In the genomic region with DNA sequence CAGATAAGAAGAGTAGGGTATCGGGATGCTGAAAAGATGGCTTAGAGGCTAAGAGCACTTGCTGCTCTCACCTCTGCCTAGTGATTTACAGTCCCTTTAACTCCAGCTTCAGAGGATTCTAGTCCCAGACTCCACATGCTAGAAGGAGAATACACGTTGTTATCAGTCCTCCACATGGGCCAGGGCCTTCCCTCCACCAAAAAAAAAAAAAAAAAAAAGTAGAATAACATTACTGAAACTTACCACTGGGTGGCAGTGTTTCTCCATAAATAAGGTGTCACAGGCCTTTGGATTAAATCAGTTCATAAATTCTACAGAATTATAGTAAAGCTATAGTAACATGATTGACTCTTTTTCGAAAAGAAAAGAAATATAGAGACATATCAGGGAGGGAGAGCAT, we compare ENCODE assay signal across 8 mouse cellular contexts. TPM values are rescaled to one million over a fixed set of nuclear protein-coding genes. Genes with fewer than 3 reads are reported as not detected.
DNase-seq lines count a peak whose midpoint lies in the region; ATAC-seq and TF ChIP-seq lines count a peak whose summit lies in the region.
"Had no signal": no experiment of that assay in that cellular context is flagged by ENCODE, and none has a peak within 500 bp of the region (broad histone marks: within the 10 kb centered on the region; RNA-seq: fewer than 3 reads in every experiment).

No protein-coding gene starts in this region.

- ATAC-seq in kidney, postnatal 0 days (replicated peaks; ENCODE audit: low FRiP score, low read depth) = no peak
- ATAC-seq in kidney, embryonic 15.5 days (replicated peaks; ENCODE audit: low FRiP score) = no peak

- no peak overlapping the region for H3K4me3 ChIP-seq in kidney, postnatal 0 days (replicated peaks; ENCODE audit: low read depth, low read length)
- H3K4me3 ChIP-seq in kidney, embryonic 15.5 days (replicated peaks) = no peak overlapping the region
- no peak overlapping the region for H3K4me3 ChIP-seq in ES-E14 (ENCODE audit: insufficient read depth in 1 of 2, low read depth in 1 of 2, low read length in 2 of 2, poor library complexity in 1 of 2, severe bottlenecking in 1 of 2)
- H3K4me3 ChIP-seq: embryonic facial prominence, embryonic 13.5 days had no signal

- H3K9ac ChIP-seq in kidney, postnatal 0 days (ENCODE audit: low read depth, low read length) = no peak overlapping the region
- H3K9ac ChIP-seq in kidney, embryonic 15.5 days = no peak overlapping the region
- no peak overlapping the region for H3K9ac ChIP-seq in ES-E14 (ENCODE audit: insufficient read depth, low read depth, low read length, poor library complexity, severe bottlenecking)
- H3K9ac ChIP-seq: embryonic facial prominence, embryonic 13.5 days had no signal

- no peaks in the 10 kb centered on the region for H3K27me3 ChIP-seq in kidney, postnatal 0 days (ENCODE audit: insufficient read depth, low read length)
- 0 out of 2 replicates have a peak, but pooled peaks cover 4% of the 10 kb centered on the region for H3K27me3 ChIP-seq in kidney, embryonic 15.5 days
- H3K27me3 ChIP-seq: embryonic facial prominence, embryonic 13.5 days had no signal

- no peaks in the 10 kb centered on the region for H3K4me1 ChIP-seq in kidney, postnatal 0 days (replicated peaks; ENCODE audit: insufficient read depth, low read length)
- H3K4me1 ChIP-seq in kidney, embryonic 15.5 days = peaks cover 19% of the 10 kb centered on the region
- no peaks in the 10 kb centered on the region for H3K4me1 ChIP-seq in ES-E14 (ENCODE audit: control insufficient read depth in 2 of 2, insufficient read depth in 2 of 2, low read length in 2 of 2, poor library complexity in 1 of 2)

- H3K4me2 ChIP-seq in kidney, postnatal 0 days (ENCODE audit: low read length) = no peak overlapping the region
- no peak overlapping the region for H3K4me2 ChIP-seq in kidney, embryonic 15.5 days
- H3K4me2 ChIP-seq: embryonic facial prominence, embryonic 13.5 days had no signal

- WGBS in kidney, postnatal 0 days = 34% methylated on average over 3 of the region's 3 CpGs
- WGBS in kidney, embryonic 15.5 days = 34% methylated on average over 3 of the region's 3 CpGs

- no peak overlapping the region for H3K27ac ChIP-seq in kidney, postnatal 0 days
- H3K27ac ChIP-seq in kidney, embryonic 15.5 days = no peak overlapping the region
- H3K27ac ChIP-seq in ES-E14 (ENCODE audit: insufficient read depth, low read depth, low read length, poor library complexity, severe bottlenecking) = no peak overlapping the region
- H3K27ac ChIP-seq: embryonic facial prominence, embryonic 13.5 days had no signal

- H3K36me3 ChIP-seq in kidney, postnatal 0 days (ENCODE audit: insufficient read depth, low read length) = no peaks in the 10 kb centered on the region
- H3K36me3 ChIP-seq in kidney, embryonic 15.5 days = peaks cover 5% of the 10 kb centered on the region; the same call in 1 of the 2 replicates
- no peaks in the 10 kb centered on the region for H3K36me3 ChIP-seq in ES-E14 (ENCODE audit: control insufficient read depth, insufficient read depth, low read length, poor library complexity, severe bottlenecking)

- no peaks in the 10 kb centered on the region for H3K9me3 ChIP-seq in kidney, postnatal 0 days (replicated peaks; ENCODE audit: low read length)
- no peaks in the 10 kb centered on the region for H3K9me3 ChIP-seq in kidney, embryonic 15.5 days (replicated peaks)
- H3K9me3 ChIP-seq in ES-E14 (ENCODE audit: control insufficient read depth, insufficient read depth, low read depth, low read length) = no peaks in the 10 kb centered on the region
- H3K9me3 ChIP-seq: embryonic facial prominence, embryonic 13.5 days had no signal

- in situ Hi-C loops in ES-E14 (cut with MboI; ENCODE audit: low sequenced_read_pairs in 2 of 2, unreplicated experiment in 2 of 2) = no loop called here

- peak; percentile 67 for DNase-seq in kidney, postnatal 0 days (ENCODE audit: low spot score)
- DNase-seq in ES-E14 (ENCODE audit: low read depth, low spot score) = peak; percentile 54
- peak; percentile 64 for DNase-seq in c-Kit-positive CD71-negative TER-119-negative erythroid progenitor cells, embryonic 14.5 days (ENCODE audit: low read depth)
- peak; percentile 41 for DNase-seq in lung, postnatal 14 days
- no peak for DNase-seq in right cerebral cortex, postnatal 25 days
- DNase-seq in layer of hippocampus, postnatal 14 days (ENCODE audit: low spot score in 2 of 2) = no peak

- peak; percentile 77 for TF ChIP-seq CTCF in kidney, postnatal 0 days (IDR thresholded peaks at IDR 0.05; ENCODE audit: low read depth)

TF ChIP-seq in ES-E14, 5 proteins besides CTCF, POLR2A, EP300 and RAD21:
- TF ChIP-seq ZC3H11A (IDR thresholded peaks at IDR 0.05; ENCODE audit: borderline replicate concordance, low read depth, low read length) = peak; percentile 67
- no peak for TF ChIP-seq HCFC1 (IDR thresholded peaks at IDR 0.05; ENCODE audit: borderline replicate concordance, insufficient read depth, low read length)
- TF ChIP-seq MAFK (IDR thresholded peaks at IDR 0.05; ENCODE audit: insufficient read depth, low read depth, low read length) = no peak
- TF ChIP-seq CHD2 (IDR thresholded peaks at IDR 0.05; ENCODE audit: low read depth, low read length) = no peak
- peak; percentile 100 for TF ChIP-seq ZNF384 (IDR thresholded peaks at IDR 0.05; ENCODE audit: low read depth, low read length)

RNA-seq across cellular contexts. Expression of a gene that starts 2.3 kb away (rescaled TPM):
- 13.3 and 18.0 TPM in 2 replicates for polyA plus RNA-seq in kidney, postnatal 0 days (2015; fragmentation: Nextera tagmentation; extraction: Ambion mirVana)
- 39.2 and 40.3 TPM in 2 replicates for polyA plus RNA-seq in kidney, embryonic 15.5 days (2015; fragmentation: Nextera tagmentation; extraction: Ambion mirVana)
- total RNA-seq in ES-E14 (2012; rRNA removed) = 22.0 and 26.2 TPM in 2 replicates
- 1 to 10 TPM; 2.5 to 2.6 TPM for total RNA-seq in layer of hippocampus, postnatal 14 days (2021)

RNA-seq across cellular contexts. Expression of a gene that starts 21.2 kb away (rescaled TPM):
- 1.4 and 1.8 TPM in 2 replicates for polyA plus RNA-seq in kidney, postnatal 0 days (2015; fragmentation: Nextera tagmentation; extraction: Ambion mirVana)
- polyA plus RNA-seq in kidney, embryonic 15.5 days (2015; fragmentation: Nextera tagmentation; extraction: Ambion mirVana) = 1.4 and 1.8 TPM in 2 replicates
- total RNA-seq in ES-E14 (2012; rRNA removed) = 0.16 and 0.18 TPM in 2 replicates
- total RNA-seq in layer of hippocampus, postnatal 14 days (2021) = 1 to 10 TPM; 6.4 to 6.7 TPM

RNA-seq across cellular contexts. Expression of a gene that starts 55.2 kb away (rescaled TPM):
- polyA plus RNA-seq in kidney, postnatal 0 days (2015; fragmentation: Nextera tagmentation; extraction: Ambion mirVana) = 1.3 and 1.9 TPM in 2 replicates
- 1.6 and 2.2 TPM in 2 replicates for polyA plus RNA-seq in kidney, embryonic 15.5 days (2015; fragmentation: Nextera tagmentation; extraction: Ambion mirVana)
- total RNA-seq in ES-E14 (2012; rRNA removed) = 1.4 and 1.7 TPM in 2 replicates
- 10 to 100 TPM; 68.6 TPM for total RNA-seq in layer of hippocampus, postnatal 14 days (2021)

Comparison
In these comparisons a context has a peak if more than half of its experiments do, and no peak if none do; other contexts are left out.
1. DNase-seq: peak in kidney, postnatal 0 days (single experiment), ES-E14 (single experiment), c-Kit-positive CD71-negative TER-119-negative erythroid progenitor cells, embryonic 14.5 days (single experiment) and lung, postnatal 14 days (single experiment); none in right cerebral cortex, postnatal 25 days (single experiment) and layer of hippocampus, postnatal 14 days (0 of 2).
2. RNA of a gene that starts 55.2 kb away (total RNA-seq): 68.6 TPM in layer of hippocampus, postnatal 14 days; 1.4 to 1.7 TPM in ES-E14; every median in the first group is over 10 times any median in the second.